Mouse (Mus musculus): ENCODE results near the gene Ppp1r2.

The Ppp1r2 gene

DNA sequence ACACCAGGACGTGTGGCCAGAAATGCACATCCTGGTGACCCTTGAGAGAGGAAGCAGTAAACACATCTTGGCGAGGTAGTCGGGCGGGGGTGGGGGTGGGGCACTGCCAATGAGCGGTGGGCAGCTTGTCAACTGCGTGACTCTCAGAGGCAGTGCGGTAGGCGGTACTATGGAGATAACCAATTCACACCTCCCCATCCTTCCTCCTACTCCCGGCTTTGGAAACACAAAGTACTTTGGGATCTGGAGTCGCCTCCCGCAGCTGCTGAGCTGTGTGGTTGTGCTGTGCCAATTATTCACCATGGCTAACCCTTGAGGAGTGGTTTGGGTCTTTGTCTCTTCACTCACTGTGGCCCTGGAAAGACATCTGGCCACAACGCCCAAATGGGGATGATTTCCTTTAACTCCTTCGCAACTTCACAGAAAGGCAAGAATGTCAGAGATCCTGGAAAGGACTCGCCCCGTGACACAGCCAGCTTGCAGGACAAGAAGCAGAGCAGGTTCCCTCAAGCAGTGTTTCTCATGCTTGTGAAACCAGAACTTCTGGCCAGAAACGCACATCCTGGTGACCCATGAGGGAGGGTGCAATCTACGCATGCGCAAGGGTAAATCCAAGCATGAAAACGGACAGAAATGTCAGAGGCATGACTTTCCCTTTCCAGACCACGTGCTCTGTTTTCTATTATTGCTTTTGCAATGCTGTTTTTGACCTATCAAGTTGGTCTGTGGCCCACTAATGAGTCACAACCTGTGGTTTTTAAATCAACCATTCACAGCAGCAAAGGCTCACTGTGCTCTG, 41.3 kb downstream of the Ppp1r2 start:
- peak; percentile 33 to 38 for DNase-seq (ENCODE audit: low spot score in 2 of 2)

DNA sequence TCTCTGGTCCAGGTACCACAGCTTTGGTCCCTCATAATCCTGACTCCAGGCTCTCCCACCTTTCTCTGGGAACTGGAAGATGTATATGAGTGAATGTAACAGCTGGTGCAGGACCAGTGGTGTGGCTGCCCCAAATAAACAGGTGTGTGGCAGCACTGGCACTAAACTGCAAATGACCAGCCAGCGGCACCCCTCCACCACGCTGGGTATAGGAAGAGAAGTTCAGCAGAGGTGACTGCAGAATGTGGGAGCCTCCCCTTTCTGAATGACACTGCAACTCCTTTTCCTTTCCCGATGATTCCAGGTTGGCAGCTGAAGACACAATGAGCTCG, 41.9 kb downstream of the Ppp1r2 start:
- no peak for DNase-seq (ENCODE audit: low spot score in 2 of 2)

DNA sequence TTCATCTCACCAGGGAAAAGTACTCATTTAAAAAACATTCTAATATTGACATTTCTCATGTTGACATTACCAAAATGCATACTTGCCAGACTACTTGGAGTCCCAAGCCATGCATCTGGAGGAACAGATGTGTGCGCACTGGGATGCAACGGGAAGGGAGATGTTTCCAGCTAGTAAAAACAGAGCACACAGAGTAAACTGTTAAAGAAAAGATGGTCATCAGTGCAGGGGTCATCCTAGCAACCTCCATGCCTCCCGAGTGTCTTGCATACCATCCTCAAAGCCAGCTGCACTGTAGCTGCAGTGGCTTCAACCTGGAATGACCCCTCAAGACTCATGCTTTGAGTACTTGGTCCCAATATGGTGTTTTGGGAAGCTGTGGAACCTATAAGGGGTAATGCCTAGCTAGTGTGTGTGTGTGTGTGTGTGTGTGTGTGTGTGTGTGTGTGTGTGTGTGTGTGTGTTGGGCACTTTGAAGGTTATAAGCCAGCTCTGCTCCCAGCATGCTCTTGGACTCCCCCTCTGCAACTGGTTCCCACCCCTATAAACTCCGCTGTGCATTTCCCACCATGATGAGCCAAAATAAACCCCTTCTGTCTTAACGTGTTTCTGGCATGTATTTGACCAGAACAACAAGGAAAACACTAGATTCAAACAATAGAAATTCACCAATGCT, 42.4 kb downstream of the Ppp1r2 start:
- no peak for DNase-seq (ENCODE audit: low spot score in 2 of 2)

- no peak for DNase-seq (ENCODE audit: low spot score in 2 of 2)
Observed at GRCm38 (mm10) chr16:31231591-31231990, 43.5 kb downstream of the Ppp1r2 start.

GRCm38 (mm10) chr16:31227746-31228145, 47.3 kb downstream of the Ppp1r2 start:
- no peak for DNase-seq (ENCODE audit: low spot score in 2 of 2)

DNA sequence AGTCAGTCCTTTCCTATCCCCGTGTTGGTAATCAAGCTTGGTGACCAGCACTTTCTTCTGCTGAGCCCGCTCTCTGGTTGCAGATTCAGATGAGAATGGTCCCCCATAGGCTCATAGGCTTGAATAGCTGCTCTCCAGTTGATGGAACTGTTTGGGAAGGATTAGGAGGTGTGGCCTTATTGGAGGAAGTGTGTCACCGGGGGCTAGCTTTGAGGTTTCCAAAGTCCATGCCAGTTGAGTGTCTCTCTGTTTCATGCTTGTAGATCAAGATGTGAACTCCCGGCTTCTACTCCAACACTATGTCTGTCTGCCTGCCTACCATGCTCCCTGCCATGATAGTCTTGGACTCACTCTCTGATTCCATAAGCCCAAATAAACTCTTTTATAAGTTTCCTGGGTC, 59.8 kb downstream of the Ppp1r2 start:
- DNase-seq (ENCODE audit: low spot score in 2 of 2), result no peak

GRCm38 (mm10) chr16:31213463-31213862, 61.6 kb downstream of the Ppp1r2 start:
- DNase-seq (ENCODE audit: low spot score in 2 of 2), result no peak

GRCm38 (mm10) chr16:31211503-31211902, 63.6 kb downstream of the Ppp1r2 start:
- DNase-seq (ENCODE audit: low spot score in 2 of 2), result no peak

DNA sequence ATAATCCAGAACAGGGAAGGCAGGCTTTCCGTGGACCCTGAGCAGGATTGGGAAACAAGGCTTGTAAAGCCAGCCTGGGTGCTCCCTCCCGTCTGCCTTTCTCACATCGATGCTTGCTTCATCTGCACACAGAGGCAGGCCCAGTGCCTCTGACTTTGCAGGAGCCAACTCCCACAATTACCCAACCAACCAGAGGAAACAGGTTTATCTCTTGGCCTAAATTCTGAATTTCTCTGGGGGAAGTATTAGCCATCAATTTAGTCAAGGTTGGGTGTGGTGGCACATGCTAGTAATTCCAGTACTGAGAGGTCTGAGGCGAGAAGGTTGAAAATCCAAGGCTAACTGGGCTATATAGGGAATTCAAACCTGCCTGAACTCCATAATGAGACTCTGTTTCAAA, 64.6 kb downstream of the Ppp1r2 start:
- no peak for DNase-seq (ENCODE audit: low spot score in 2 of 2)

GRCm38 (mm10) chr16:31209911-31210310, 65.2 kb downstream of the Ppp1r2 start:
- no peak for DNase-seq (ENCODE audit: low spot score in 2 of 2)

GRCm38 (mm10) chr16:31205726-31206125, 69.4 kb downstream of the Ppp1r2 start:
- DNase-seq (ENCODE audit: low spot score in 2 of 2), result no peak

DNA sequence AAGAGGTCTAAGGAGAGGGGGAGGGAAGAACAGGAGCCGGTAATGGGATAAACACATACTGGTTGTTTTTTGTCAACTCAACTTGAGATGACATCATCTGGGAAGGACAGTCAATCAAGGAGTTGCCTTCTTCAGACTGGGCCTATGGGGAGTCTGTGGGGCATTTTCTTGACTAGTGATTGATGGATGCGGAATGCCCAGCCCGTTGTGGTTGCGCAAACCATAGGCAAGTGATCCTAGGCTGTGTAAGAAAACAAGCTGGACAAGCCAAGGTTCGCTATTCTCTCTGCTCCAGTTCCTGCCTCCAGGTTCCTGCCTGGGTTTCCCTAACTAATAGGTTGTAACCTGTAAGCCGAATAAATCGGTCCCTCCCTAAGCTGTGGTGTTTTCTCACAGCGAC, 69.9 kb downstream of the Ppp1r2 start:
- no peak for DNase-seq (ENCODE audit: low spot score in 2 of 2)

- DNase-seq (ENCODE audit: low spot score in 2 of 2), result no peak
Observed at GRCm38 (mm10) chr16:31204216-31204615, 70.9 kb downstream of the Ppp1r2 start.

DNA sequence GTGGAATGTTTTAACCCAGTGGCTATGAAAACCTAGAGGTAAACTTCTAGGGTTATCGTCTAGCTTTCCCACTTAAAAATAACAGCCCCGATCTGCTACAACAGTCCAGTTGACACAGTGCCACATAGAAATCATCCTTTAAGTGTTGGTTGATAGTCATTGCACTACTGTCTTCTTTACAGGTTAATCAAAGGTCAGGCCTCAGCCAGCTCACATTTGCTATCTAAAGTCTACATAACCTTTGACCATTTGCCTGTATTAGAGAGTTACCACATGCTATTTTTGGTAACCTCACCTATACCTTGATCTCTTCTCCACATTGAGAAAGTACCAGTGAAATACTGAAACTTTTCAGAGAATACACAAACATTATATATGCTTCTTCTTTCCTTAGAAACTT, 73.4 kb downstream of the Ppp1r2 start:
- DNase-seq (ENCODE audit: low spot score in 2 of 2), result no peak
